Mouse (Mus musculus) kidney, adult 18-20 months (tissue): Measurements from ENCODE around the gene Pold2.

ENCODE experiments used
- DNase-seq: peaks from one replicate; pipeline ENCODE4 v3.0.0; 2021

Pold2 gene

DNA sequence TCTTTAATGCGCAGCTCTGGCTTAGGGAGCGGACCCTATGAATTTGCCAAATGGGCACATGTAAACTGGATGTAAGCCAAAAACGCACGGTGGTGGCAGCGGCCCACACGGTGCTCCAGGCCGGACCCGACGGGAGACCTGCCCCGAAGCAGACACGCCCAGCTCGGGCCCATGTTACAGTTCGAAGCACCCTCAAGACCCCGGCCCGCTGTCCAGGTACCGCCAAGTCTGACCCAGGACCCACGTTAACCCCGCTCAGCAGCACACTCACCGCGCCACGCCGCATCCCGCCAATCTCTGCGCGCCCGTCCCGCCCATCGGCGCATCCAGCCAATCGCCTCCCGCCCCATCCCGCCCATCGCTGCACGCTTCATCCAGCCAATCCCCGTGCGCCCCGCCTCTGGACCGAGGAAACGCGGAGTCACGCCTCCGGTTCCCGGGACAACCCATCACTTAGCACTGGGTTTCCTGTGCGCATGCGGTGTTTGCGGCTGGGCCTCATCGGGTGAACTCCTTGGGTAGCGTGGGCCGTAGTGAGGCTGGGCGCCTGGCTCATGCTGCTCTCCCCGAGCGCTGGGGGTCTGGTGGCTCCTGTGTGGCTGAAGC lies at the start of gene Pold2:
Pold2 (minus strand) TSS at position 372 of the 606 bp plus-strand sequence.
- peak; percentile 97 for DNase-seq

DNA sequence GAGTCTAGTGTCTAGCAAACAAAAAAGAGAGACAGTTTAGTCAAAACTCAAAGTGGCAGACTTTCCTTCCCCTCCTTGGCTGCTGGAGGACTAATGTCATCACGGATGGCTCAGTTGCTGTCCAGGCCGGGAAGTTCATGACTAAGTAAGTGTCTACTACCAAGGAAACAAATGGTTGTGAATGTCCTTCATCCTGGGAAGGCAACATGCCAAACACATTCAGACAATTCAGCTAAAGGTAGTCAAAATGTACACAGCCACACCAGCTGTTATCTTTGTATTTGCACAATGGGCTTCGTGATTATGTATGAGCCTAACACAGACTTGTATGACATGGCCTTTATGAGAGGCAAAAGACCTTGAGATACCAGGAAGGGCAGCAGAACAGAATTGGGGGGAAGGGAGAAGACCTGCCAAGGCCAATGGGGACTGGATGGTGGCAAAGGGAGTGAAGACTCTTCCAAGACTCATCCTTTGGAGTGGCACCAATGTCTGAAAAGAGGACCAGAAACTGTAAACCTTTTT lies 48.7 kb upstream of the Pold2 start:
- DNase-seq, result no peak

DNA sequence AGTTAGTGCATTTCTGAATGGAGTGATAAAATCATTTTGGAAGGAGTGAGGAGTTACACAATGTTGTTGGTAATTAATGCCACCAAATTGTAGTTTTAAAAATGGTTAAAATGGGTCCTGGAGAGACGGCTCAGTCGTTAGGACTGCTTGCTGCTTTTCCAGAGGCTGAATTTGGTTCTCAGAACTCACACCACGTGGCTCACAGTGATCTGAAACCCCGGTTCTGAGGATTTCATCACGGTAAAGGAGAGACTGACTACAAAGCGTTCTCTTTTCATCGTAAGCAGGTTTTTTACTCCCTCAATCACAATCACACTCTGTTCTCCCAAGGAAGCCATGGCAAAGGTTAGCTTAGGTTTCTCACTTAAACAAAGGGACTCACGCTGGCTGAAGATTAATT lies 46.6 kb upstream of the Pold2 start:
- DNase-seq, result no peak

DNA sequence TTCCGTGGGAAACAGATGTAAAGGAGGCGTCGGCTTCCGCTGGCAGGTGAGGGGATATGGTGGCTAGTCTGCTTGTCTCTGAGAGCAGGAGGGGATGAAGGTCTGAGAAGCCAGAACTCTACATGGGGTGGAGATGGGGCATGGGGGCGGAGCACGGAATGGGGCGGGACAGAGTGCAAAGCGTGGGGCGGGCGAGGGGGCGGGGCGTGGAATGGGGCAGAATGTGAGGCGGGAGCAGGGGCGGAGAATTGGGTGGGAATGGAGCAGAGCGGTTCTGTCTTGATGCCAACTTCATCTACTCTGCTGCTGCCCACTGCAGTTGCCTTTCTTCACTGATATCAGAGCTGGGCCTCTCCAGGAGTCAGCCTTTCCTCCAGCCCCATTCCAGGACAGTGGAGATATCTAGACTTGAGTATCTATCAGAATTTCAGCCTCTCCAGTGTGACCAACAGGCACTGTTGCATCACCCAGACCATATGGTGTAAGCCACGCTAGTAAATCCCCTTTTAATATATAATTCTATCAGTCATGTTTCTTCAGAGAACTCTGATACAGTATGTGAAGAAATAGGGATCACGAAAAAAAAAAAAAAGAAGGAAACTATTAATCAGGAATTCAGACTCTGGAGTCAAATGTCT lies 42.4 kb upstream of the Pold2 start:
- DNase-seq, result no peak

DNA sequence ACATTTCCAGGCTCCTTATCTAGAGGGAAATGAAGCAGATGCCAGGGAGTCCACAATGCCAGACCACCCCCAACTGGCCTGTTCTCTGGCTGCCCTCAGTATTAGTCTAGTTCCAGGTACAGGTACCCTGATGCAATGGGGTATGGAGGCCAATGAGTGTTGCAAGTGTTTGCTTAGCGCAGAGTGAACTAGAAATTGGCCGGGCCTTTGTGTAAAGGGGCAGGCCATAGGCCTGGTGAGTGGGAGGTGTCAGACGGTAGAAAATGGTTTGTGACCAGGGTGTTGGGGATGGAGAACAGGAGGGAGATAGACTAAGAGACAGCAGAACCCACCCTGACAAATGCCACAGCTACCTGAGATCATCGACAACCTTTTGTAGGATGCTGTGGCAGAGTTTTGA lies 41.5 kb upstream of the Pold2 start:
- DNase-seq, result no peak

DNA sequence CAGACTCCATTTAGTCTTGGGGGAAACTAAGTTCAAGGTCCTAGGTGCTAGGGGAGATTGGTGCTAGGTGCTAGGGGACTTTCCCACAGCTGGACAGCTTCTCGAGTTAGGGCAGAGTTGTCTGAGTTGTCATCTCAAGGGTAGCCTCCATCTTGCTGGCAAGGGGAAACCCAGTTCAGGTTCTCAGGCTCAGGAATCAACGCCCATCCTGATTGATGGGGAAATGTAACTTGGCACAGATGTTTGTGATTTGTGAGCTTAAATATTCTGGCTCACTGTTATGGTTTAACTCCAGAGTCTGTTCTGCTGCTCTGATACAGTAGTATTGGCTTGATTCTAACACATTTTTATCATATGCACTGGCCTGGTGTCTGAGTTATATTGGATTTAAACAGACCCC lies 40.0 kb upstream of the Pold2 start:
- no peak for DNase-seq

DNA sequence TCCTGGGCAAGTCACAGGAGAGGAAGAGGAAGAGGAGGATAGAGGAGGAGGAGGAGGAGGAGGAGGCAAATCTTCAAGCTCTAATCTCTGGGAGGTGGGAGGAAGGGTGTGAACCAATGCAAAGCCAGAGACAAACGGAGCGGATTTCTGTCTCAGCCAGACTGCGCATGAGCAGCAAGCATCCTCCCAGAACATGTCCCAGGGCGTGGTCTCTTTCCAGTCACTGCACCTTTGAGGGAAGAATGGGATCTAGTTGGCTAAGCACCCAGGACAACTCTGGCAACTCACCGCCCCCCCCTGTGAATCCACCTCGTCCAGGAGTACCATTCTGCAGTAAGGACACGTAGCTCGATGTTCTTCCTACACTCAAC lies 38.1 kb upstream of the Pold2 start:
- DNase-seq, result no peak

DNA sequence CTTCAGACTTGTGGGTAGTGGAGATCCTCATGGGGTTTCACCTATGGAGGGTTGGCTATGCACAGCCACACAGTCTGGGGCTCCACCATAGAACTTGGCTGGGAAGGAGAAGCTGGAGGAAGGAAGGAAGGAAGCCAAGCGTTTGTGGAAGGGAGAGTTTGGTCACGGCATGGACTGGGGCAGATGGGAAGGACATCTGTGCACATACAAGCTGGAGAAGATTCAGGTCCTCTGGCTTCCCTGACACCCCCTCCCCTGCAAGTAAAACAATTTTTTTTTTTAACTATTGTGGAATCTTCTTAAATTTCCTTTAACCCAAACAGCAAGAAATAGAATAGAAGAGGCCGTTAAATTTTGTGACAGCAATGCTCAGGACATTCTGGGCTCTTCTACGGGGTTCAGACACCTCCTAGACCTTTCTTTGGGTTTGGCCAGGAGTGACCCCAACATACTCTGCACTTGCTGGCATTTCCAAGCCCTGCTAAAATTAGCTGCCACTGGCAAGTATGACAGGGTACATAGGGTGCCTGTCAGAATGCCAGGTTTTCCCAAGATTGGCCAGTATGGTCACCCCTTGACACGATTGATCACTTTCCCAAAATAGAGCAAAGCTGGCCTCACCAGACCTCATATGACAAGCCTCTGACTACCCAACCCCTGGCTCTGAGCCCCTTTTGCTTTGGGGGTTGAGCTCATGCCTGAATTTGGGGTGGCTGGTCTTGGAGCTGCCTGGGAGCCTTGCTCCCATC lies 37.5 kb upstream of the Pold2 start:
- no peak for DNase-seq

DNA sequence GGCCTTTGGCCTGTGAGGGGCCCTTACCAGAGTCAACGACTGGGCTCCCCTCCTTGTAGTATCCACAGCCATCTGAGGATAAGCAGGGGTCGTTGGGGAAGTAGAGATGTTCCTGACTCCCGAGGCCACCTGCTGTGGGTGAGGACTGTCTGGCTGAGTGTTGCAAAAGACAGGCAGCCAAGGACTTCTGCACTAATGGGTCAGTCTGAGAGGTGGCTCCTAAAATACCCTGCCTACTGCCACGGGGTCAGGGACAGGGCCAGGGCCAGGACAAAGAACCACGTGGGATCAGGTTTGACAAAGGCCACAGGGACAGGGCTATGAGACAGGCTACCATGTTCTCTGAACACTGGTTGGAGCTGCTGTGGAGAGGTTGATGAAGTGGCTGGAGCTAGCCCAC lies 36.8 kb upstream of the Pold2 start:
- no peak for DNase-seq

DNA sequence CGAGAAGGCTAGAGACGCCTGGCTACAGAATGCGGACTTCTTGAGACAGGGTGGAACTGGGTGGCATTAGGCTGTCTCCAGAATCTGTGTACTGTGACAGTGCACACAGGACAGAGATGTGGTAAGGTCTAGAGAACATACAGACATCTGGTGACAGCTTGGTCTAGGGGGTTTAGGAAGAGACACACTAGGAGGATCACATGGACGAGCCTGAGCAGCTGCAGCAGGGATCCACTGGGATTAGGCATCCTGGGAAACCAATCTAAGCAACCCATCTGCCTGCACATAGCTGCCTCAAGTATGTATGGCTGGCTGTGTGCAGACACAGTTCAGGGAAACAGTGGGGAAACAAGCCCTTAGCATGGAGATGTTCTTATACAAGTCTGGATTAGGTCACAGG lies 35.8 kb upstream of the Pold2 start:
- no peak for DNase-seq

DNA sequence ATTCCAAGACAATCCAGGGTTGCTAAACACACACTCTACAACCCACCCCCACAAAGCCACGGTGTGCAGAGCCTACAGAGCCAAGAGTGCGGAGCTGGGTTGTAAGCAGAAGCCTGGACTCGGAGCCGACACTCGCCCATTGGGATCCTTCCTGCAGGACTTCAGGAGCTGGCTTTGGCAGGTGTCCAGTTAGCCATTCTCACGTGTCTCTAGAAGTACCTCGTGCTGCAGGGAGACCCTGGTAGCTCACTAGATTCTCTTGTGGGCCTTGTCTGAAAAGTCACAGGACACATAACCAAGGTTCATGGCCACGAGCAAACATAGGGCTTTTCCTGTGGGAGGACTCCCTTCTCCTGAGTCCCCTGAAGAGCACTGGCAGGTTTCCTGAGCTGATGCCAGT lies 35.2 kb upstream of the Pold2 start:
- no peak for DNase-seq

DNA sequence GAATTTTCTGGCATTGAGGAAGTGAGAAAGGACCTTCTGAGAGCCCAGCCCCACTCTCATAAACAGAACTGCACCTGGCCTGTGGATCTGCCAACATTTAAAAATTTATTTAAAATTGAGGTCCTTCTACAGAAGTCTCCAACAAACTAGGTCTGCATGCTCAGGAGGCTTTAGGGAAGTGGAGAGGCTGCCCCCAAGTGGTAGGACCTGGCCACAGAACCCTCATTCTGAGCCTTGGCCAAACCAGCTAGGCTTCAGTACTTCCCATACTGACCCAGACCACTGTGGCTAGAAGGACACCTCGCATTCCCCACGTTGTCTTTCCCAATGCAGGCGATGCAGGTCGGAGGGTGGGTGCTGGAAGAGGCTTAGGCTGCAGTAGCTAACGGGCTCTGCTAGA lies 34.5 kb upstream of the Pold2 start:
- DNase-seq, result peak; percentile 65

DNA sequence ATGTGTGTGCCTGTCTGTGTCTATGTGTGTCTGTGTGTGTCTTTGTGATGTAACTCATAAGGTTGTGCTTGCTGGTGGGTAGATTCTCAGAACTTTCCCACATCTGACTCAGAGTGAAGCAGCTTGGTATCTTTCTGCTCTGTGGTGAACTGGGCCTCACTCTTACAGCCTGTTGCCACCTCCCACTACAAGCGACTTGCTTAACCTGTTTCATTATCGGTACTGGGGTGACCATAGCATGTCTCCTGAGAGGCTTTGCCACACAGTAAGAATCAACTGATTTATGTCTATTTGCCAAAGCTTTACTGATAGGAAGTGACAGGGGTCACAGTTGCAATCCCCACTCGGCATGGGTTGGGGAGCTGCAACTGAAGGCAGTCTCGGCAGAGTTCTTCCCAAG lies 30.6 kb upstream of the Pold2 start:
- DNase-seq, result no peak

DNA sequence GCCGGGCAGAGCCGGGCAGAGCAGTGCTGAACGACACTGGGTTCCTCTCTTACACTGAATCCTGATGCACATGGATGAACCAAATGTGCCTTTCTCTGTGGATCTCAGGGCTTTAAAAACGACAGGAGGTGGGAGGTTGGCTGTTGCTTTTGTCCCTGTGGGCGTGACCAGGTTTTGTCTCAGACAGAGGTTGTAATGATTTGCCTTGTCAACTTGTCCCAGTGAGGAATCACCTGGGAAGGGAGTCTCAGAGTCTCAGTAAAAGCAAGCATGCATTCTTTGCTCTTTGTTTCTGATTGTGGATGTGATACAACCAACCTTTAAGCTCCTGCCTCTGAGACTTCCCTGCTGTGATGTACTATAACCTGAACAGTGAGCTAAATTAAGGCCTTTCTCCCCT lies 29.0 kb upstream of the Pold2 start:
- DNase-seq, result no peak

DNA sequence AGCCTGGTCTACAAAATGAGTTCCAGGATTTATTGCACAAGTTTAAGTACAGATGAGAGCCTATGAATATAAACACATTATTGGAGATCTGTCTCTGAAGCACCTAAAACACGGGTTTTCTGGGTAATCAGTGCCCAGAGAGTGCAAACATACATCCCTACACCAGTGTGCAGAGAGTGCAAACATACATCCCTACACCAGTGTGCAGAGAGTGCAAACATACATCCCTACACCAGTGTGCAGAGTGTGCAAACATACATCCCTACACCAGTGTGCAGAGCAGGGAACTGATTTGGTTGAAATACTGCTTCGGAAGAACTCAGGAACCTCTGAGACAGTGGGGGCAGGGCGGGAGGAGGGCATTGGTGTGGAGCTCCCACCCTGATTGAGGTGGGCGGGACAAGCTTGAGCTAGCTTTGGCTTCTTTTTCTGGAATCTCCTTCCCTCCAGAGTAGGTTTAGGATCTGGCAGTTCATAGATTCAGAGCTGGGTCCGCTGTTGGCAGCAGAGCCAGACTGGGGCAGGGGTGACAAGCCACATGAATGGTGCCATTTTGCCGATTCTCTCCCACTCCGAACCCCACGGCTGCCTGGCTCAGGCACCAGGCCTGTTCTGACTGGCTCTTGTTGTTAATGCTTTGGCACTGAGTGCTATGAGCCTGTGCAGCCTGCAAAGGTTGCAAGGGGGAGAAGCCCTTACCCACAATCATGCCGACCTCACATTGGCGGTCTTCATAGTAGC lies 27.9 kb upstream of the Pold2 start:
- DNase-seq, result no peak

DNA sequence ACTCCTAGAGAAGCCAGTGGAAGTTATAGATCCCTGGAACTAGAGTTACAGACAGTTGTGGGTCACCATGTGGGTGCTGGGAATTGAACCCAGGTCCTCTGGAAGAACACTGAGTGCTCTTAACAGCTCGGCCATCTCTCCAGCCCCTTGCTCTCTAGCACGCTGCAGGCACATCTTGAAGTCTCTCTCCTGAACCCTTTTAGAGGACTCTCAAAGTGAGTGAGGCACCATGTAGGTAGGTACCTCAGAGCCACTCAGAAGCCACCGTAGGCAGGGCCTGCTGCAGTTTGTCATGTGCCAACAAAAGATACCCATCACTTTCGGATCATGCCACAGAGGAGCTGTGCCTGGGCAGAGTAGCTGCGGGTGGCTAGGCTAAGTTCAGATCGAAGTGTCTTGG lies 26.8 kb upstream of the Pold2 start:
- no peak for DNase-seq

DNA sequence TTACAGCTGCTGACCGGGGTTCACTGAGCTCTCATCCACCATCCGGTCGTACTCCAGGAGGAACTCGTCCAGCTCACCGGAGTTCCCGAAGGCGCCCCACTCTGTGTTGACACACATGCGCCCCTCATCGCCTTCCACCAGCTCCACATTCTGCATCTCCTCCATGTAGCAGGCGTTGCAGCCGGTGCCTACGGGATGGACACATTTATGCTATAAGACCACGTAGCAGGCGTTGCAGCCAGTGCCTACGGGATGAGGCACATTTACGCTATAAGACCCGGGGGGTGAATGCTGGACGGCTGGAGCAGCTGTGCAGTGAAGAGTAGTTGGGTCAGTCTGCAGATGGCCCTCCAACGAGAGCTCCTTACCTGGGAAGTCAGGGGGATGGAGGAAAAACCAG lies 26.3 kb upstream of the Pold2 start:
- no peak for DNase-seq

DNA sequence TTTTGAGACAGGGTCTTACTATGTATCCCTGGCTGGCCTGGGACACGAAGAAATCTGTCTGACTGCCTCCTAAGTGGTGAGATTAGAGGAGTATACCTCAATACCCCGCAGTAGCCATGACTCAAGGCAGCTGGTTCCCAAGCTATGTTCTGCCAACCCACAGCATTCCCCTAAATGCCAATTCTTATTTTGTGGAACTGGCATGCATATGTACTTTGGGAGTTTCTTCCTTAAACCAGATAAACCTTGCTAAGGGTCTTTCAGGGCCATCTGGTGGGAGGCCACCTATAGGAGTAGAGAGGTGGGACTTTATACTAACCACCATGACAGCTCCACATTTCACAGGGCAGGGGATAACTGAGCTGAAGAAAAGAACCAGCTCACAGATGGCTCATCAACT lies 25.8 kb upstream of the Pold2 start:
- no peak for DNase-seq

DNA sequence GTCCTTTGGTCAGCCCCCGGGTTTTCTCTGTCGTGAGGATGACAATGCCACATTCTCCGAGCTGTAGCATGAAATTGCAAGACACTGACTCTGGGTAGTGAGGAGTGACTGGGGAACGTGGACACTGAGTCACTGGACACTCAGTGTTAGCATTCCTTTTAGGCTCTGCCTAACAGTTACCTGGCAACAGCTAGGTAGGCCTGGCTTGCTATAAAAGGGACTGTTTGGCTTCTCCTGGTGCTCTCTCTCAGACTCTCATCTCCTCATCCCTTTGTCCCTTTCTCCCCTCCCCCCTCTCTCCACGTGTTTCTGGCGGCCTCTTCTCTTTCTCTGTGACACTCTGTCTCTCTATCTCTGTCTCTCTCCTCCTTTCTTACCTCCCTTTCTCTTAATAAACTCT lies 24.3 kb upstream of the Pold2 start:
- DNase-seq, result no peak

DNA sequence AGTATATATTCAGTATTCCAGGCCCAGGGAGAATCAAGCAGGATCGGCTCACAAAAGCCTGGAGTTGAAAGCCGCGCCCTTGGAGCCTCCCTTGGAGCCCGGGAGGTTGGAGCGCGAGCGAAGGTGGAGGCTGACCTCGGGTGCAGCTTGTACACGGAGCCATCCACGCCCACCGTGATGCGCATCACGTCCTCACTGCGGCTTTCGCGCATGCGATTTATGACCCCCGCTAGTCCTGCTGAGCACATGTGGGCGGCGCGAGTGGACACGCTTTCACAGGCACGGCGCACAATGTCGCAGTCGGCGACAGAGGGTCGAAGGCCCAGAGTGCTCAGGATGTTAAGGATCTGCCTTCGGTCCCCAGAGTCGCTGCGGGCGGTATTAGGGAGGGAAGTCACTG lies 23.9 kb upstream of the Pold2 start:
- DNase-seq, result no peak

DNA sequence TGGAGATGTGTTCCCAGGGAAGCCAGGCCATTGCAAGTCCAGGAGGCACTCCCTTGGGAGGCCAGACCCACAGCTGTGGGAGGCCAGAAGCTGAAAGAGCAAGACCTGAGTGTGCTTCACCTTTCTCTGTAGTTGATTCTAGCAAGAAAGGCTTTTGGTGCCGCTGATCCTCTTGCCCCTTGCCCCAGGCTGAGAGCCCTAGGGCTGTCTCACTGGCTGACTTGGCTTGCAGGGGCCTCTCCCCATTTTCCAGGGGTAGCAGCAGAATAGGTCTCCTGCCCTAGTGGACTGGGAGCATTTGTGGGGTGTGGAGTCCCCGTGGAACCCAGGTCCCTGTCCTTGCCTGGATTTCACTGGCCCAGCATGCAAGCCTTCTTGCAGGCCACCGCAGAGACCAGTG lies 23.2 kb upstream of the Pold2 start:
- no peak for DNase-seq

DNA sequence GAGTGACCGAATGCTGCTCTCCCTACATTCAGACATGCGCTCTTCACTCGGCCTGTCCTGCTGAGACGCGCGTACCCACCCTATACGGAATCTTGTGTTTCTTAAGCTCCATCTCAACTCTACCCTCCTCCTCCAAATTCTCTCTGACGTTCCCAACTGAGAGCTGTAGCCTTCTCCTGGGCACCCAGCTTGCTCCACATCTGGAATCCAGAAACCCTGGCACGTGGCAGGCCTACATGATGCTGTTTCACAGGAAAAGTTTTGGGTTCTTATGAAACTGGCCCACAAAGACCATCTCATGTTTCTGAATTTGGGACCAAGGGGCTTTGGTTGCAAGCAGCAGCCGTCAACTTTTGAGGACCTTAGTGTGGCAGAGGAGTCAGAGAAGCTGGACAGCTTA lies 21.2 kb upstream of the Pold2 start:
- DNase-seq, result no peak

DNA sequence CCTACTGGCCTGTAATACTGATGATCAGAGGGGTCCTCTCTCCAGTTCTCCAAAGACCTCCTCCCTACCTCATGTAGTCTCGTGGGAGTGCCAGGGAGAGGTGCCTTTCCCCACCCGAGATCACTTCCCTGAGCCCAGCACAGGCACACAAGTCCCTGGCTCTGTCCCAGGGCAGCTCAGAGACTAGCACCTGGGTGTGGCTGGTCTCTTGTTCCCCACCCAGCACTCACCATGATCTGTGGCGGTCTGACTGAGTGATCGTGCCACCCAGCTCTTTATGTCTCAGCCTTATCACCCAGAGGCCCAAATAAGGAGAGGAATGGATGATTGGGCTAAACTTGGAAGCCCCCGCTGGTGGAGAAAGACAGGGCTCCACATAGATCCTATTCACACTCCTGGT lies 20.4 kb upstream of the Pold2 start, which contains the start of gene Myl7:
Myl7 (minus strand) TSS at position 252 of the 400 bp plus-strand sequence.
- DNase-seq, result no peak

DNA sequence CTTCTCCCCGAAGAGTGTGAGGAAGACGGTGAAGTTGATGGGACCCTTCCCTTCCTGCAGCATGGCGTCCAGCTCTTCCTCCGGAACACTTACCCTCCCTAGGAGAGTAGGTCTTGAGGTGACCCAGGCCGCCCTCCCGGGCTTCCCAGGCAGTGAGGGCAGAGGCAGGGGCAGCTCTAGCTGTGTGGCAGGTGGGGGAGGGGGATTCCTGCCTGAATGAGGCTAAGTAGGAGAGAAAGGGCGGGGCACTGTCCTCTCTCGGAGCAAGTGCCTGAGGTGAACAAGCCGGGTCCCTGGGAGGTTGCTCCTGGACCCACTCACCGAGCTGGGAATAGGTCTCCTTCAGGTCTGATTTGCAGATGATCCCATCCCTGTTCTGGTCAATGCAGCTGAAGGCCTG lies 19.7 kb upstream of the Pold2 start:
- no peak for DNase-seq
